In genomic region chr5:36188310-36188709, GRCm38 (mm10) we compare ENCODE assay signal across 9 mouse cellular contexts. TPM values are rescaled to one million over a fixed set of nuclear protein-coding genes. Genes with fewer than 3 reads are reported as not detected.
A peak's percentile ranks its signal among the peaks of the same experiment; 100 is the strongest.
DNase-seq lines count a peak whose midpoint lies in the region.
"Had no signal": no experiment of that assay in that cellular context is flagged by ENCODE, and none has a peak within 500 bp of the region (broad histone marks: within the 10 kb centered on the region; RNA-seq: fewer than 3 reads in every experiment).

No protein-coding gene starts in this region.

- DNase-seq in kidney, postnatal 14 days = peak; percentile 30
- no peak for DNase-seq in kidney, adult 11 months
- peak; percentile 7 for DNase-seq in MN1 (ENCODE audit: low spot score)
- DNase-seq in adrenal gland, adult 2 months = peak; percentile 94
- peak; percentile 47 to 76 for DNase-seq in gastrocnemius, postnatal 36 days
- DNase-seq in c-Kit-positive CD71-positive TER-119-positive erythroid progenitor cells, embryonic 14.5 days (ENCODE audit: low spot score) = no peak
- no peak for DNase-seq in thymus, postnatal 36 days
- DNase-seq: cerebellum, adult 18-20 months had no signal

- intact Hi-C loops in gastrocnemius, postnatal 36 days (cut with DNase I) = no loop called here

RNA-seq across cellular contexts. Expression of gene Psapl1, which starts 15.5 kb away (rescaled TPM):
- total RNA-seq in adrenal gland, adult 2 months (2021) = not detected
- not detected in 2 replicates for polyA plus RNA-seq in adrenal gland, adult 2 months (2012; rRNA removed)
- not detected for total RNA-seq in gastrocnemius, postnatal 36 days (2021)
- polyA plus RNA-seq: activated CD4-positive, CD25-positive, alpha-beta regulatory T cell, adult 4 months had no signal

Comparison
In these comparisons a context has a peak if more than half of its experiments do, and no peak if none do; other contexts are left out.
1. DNase-seq: peak in kidney, postnatal 14 days (single experiment), MN1 (single experiment), adrenal gland, adult 2 months (single experiment) and gastrocnemius, postnatal 36 days (2 of 2); none in kidney, adult 11 months (single experiment), c-Kit-positive CD71-positive TER-119-positive erythroid progenitor cells, embryonic 14.5 days (single experiment) and thymus, postnatal 36 days (0 of 2).